Mouse (Mus musculus) hindbrain, embryonic 14.5 days (tissue): ENCODE data around the gene 6430571L13Rik. TPM values are rescaled to one million over a fixed set of nuclear protein-coding genes. Genes with fewer than 3 reads are reported as not detected.
A peak's percentile ranks its signal among the peaks of the same experiment; 100 is the strongest.

Experiments
- ATAC-seq: fragments of 200-750 bp; cut with Nextera tagmentation; 2 replicates; pipeline ENCODE4 v1.8.0; 2017; ENCODE audit warnings: moderate number of reproducible peaks, mild to moderate bottlenecking, moderate TSS enrichment, moderate library complexity; ENCODE audit not compliant: low FRiP score
- DNase-seq: peaks from one replicate; pipeline ENCODE4 v3.0.0-alpha.2; 2015; ENCODE audit warnings: low spot score
- H3K27ac ChIP-seq: fragments of 300-500 bp; sonication (generic); 2 replicates; pipeline ENCODE4 v1.5.1; 2014; ENCODE audit warnings: mild to moderate bottlenecking, moderate library complexity
- H3K27me3 ChIP-seq: fragments of 300-500 bp; sonication (generic); 2 replicates; pipeline ENCODE4 v1.6.1; 2014; ENCODE audit warnings: mild to moderate bottlenecking, low read length, mixed read lengths; ENCODE audit not compliant: control insufficient read depth, insufficient read depth
- H3K36me3 ChIP-seq: fragments of 300-500 bp; sonication (generic); replicated peaks from 2 replicates; pipeline ENCODE4 v1.6.1; 2014; ENCODE audit not compliant: control insufficient read depth, insufficient read depth
- H3K4me1 ChIP-seq: fragments of 300-500 bp; sonication (generic); replicated peaks from 2 replicates; pipeline ENCODE4 v1.6.1; 2014; ENCODE audit warnings: antibody characterized with exemption, low read length, mixed read lengths; ENCODE audit not compliant: control insufficient read depth, insufficient read depth
- H3K4me2 ChIP-seq: fragments of 300-500 bp; sonication (generic); replicated peaks from 2 replicates; pipeline ENCODE4 v1.6.1; 2014; ENCODE audit warnings: mild to moderate bottlenecking, moderate library complexity
- H3K4me3 ChIP-seq: fragments of 300-500 bp; sonication (generic); replicated peaks from 2 replicates; pipeline ENCODE4 v1.5.1; 2014; ENCODE audit warnings: mild to moderate bottlenecking, low read length
- H3K9ac ChIP-seq: fragments of 300-500 bp; sonication (generic); 2 replicates; pipeline ENCODE4 v1.6.1; 2014
- H3K9me3 ChIP-seq: fragments of 300-500 bp; sonication (generic); 2 replicates; pipeline ENCODE4 v1.6.1; 2016; ENCODE audit warnings: low read length; ENCODE audit not compliant: control insufficient read depth
- WGBS: fragments of 180-500 bp; shearing (Covaris S2); extraction: QIAGEN DNeasy Blood & Tissue Kit; methylation state at CpG from one replicate; pipeline ENCODE4 v1.1.7; 2014; 5-methylcytosine and 5-hydroxymethylcytosine counted together
- polyA plus RNA-seq: library from polyadenylated mRNA; unstranded; fragments of >200 nt; fragmentation: Nextera tagmentation; extraction: Ambion mirVana; gene quantifications from 2 replicates; pipeline ENCODE4 v1.2.1, GENCODE M21; 2014

Gene 6430571L13Rik
- polyA plus RNA-seq, 1 experiment from 2014 or later = 5.4 TPM

GRCm38 (mm10) chr9:107343146-107343943 lies 2.9 kb downstream of the 6430571L13Rik start:
- Histone ChIP-seq H3K9ac (0 out of 2 replicates have a peak overlapping the region, but pooled peaks have one; percentile 3), H3K4me2 (no peak overlapping the region), H3K27me3 (no peaks in the 10 kb centered on the region), H3K36me3 (0 out of 2 replicates have a peak, but pooled peaks cover 6% of the 10 kb centered on the region), H3K4me3 (no peak overlapping the region), H3K27ac (no peak overlapping the region), H3K9me3 (no peaks in the 10 kb centered on the region), H3K4me1 (peaks cover 24% of the 10 kb centered on the region; the same call in 1 of the 2 replicates)
- no peak for ATAC-seq
- DNase-seq = no peak
- 71% methylated on average over 8 of the region's 8 CpGs for WGBS

DNA sequence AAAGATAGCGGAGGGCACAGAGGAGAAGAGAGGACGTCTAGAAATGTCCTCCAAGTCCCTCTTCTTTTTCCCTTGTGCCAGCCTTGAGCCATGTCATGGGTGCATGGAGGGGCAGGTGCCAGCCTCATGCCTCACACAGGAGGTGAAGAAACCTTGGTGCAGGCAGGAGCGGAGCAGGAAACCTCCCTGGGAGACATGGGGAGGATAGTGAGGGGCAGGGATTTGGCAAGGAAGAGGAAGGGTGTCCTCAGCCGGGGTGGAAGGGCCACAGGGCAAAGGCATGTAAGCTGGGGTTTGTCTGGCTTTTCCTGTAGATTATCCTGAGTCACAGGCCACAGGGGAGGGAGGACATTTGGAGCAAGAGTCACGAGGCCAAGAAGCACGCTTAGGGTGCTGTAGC lies 3.6 kb downstream of the 6430571L13Rik start:
- Histone ChIP-seq H3K9ac (no peak overlapping the region), H3K27ac (no peak overlapping the region), H3K4me3 (no peak overlapping the region), H3K9me3 (no peaks in the 10 kb centered on the region), H3K36me3 (0 out of 2 replicates have a peak, but pooled peaks cover 6% of the 10 kb centered on the region), H3K27me3 (no peaks in the 10 kb centered on the region), H3K4me2 (no peak overlapping the region), H3K4me1 (peaks cover 18% of the 10 kb centered on the region; the same call in 1 of the 2 replicates)
- ATAC-seq (no peak), DNase-seq (no peak)
- 64% methylated on average over 6 of the region's 6 CpGs for WGBS

- H3K27me3 ChIP-seq = no peaks in the 10 kb centered on the region
- 0 out of 2 replicates have a peak, but pooled peaks cover 6% of the 10 kb centered on the region for H3K36me3 ChIP-seq
- WGBS = 93% methylated on average over 8 of the region's 8 CpGs
- H3K9ac ChIP-seq = no peak overlapping the region
- peaks cover 4% of the 10 kb centered on the region; the same call in 1 of the 2 replicates for H3K4me1 ChIP-seq
- H3K4me2 ChIP-seq = no peak overlapping the region
- ATAC-seq (no peak), DNase-seq (no peak)
- H3K9me3 ChIP-seq = no peaks in the 10 kb centered on the region
- H3K27ac ChIP-seq = no peak overlapping the region
- H3K4me3 ChIP-seq = no peak overlapping the region
These were observed 5.7 kb downstream of the 6430571L13Rik start for GRCm38 (mm10) chr9:107346081-107346480.

- no peaks in the 10 kb centered on the region for H3K9me3 ChIP-seq
- H3K27ac ChIP-seq = no peak overlapping the region
- DNase-seq (no peak), ATAC-seq (no peak)
- H3K4me3 ChIP-seq = no peak overlapping the region
- 0 out of 2 replicates have a peak, but pooled peaks cover 6% of the 10 kb centered on the region for H3K36me3 ChIP-seq
- no peaks in the 10 kb centered on the region for H3K27me3 ChIP-seq
- no peak overlapping the region for H3K9ac ChIP-seq
- 74% methylated on average over 9 of the region's 9 CpGs for WGBS
- no peaks in the 10 kb centered on the region for H3K4me1 ChIP-seq
- H3K4me2 ChIP-seq = no peak overlapping the region
These were observed 7.3 kb downstream of the 6430571L13Rik start for GRCm38 (mm10) chr9:107347586-107348183.

GRCm38 (mm10) chr9:107349321-107349720 lies 8.9 kb downstream of the 6430571L13Rik start:
- H3K9ac ChIP-seq = no peak overlapping the region
- WGBS = 72% methylated on average over 7 of the region's 7 CpGs
- no peak overlapping the region for H3K27ac ChIP-seq
- no peaks in the 10 kb centered on the region for H3K9me3 ChIP-seq
- no peak for DNase-seq
- H3K4me3 ChIP-seq = no peak overlapping the region
- no peaks in the 10 kb centered on the region for H3K27me3 ChIP-seq
- H3K4me2 ChIP-seq = no peak overlapping the region
- ATAC-seq = no peak
- 0 out of 2 replicates have a peak, but pooled peaks cover 6% of the 10 kb centered on the region for H3K36me3 ChIP-seq
- no peaks in the 10 kb centered on the region for H3K4me1 ChIP-seq

DNA sequence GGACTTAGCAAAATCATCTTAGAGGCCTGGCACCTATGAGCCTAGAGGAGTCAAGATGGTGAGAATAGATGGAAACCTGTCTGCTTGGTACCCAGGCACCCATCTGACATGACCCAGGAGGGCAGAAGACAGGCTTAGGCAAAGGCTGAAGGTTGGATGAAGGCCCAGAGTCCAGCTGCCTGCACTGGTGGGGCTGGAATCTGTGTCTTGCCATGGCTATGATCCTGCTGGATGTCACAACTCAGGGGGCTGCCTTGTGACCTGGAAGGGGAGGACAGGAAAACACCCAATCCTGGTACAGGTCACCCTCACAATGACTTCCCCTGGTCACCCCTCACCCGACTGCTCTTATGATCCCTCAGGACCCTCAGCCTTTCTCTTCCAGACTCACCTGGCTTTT lies 14.4 kb downstream of the 6430571L13Rik start:
- H3K9ac ChIP-seq = no peak overlapping the region
- no peak overlapping the region for H3K4me3 ChIP-seq
- no peak overlapping the region for H3K27ac ChIP-seq
- no peaks in the 10 kb centered on the region for H3K36me3 ChIP-seq
- H3K9me3 ChIP-seq = no peaks in the 10 kb centered on the region
- no peaks in the 10 kb centered on the region for H3K27me3 ChIP-seq
- no peaks in the 10 kb centered on the region for H3K4me1 ChIP-seq
- no peak for DNase-seq
- WGBS = 88% methylated on average over 1 of the region's 1 CpGs
- ATAC-seq = no peak
- no peak overlapping the region for H3K4me2 ChIP-seq

DNA sequence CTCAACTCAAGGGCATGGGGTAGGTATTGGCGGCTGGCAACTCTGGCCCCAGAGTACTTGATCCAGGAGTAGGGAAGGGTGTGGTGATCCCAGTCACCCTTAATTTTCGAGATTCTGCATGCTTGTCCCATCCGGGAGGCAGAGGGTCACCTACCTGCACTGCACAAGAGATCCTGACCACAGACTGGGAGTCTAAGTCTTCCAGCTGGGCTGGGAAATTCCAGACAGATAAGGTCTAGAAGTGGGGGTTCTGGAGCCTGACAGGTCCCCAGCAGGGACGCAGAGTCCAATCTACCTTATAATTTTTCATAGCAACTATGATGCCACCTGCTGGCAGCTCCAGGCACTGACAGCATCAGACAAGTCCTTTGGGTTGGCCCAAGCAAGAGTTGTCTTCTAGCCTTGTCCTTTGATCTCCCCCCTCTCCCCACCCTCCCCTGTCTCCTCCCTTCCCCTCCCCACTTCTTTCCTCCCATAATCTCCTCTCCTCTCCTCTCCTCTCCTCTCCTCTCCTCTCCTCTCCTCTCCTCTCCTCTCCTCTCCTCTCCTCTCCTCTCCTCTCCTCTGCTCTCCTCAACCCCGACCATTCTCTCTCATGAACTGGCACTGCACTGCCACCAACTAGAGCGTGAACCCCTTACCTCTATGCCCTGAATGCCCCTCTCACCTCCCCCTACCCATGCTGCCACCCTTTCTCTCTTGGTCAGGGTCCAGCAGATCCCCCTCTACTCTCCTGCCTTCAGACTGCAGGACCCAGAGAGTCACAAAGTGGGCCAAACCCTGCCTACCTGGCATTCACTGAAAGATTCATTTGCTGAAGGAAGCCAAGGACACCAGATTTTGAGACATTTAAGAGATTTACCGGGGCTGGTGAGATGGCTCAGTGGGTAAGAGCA lies 15.7 kb downstream of the 6430571L13Rik start:
- WGBS = 47% methylated on average over 7 of the region's 7 CpGs
- H3K27me3 ChIP-seq = no peaks in the 10 kb centered on the region
- H3K9me3 ChIP-seq = no peaks in the 10 kb centered on the region
- H3K4me1 ChIP-seq = peaks cover 5% of the 10 kb centered on the region; the same call in 1 of the 2 replicates
- ATAC-seq = no peak
- no peak overlapping the region for H3K4me2 ChIP-seq
- DNase-seq = peak; percentile 82
- H3K4me3 ChIP-seq = no peak overlapping the region
- H3K27ac ChIP-seq = no peak overlapping the region
- no peak overlapping the region for H3K9ac ChIP-seq
- H3K36me3 ChIP-seq = no peaks in the 10 kb centered on the region

GRCm38 (mm10) chr9:107357651-107358050 lies 17.2 kb downstream of the 6430571L13Rik start:
- H3K27me3 ChIP-seq = no peaks in the 10 kb centered on the region
- 18% methylated on average over 5 of the region's 5 CpGs for whole genome bisulfite sequencing
- DNase-seq = peak; percentile 89
- ATAC-seq = peak; percentile 47; the same call in 1 of the 2 replicates
- no peak overlapping the region for H3K27ac ChIP-seq
- no peak overlapping the region for H3K4me3 ChIP-seq
- no peaks in the 10 kb centered on the region for H3K36me3 ChIP-seq
- peaks cover 10% of the 10 kb centered on the region for H3K4me1 ChIP-seq
- H3K4me2 ChIP-seq = no peak overlapping the region
- no peak overlapping the region for H3K9ac ChIP-seq
- H3K9me3 ChIP-seq = no peaks in the 10 kb centered on the region

- Histone ChIP-seq H3K4me3 (no peak overlapping the region), H3K9ac (no peak overlapping the region), H3K36me3 (no peaks in the 10 kb centered on the region), H3K9me3 (no peaks in the 10 kb centered on the region), H3K27ac (no peak overlapping the region), H3K4me2 (no peak overlapping the region), H3K4me1 (peaks cover 10% of the 10 kb centered on the region), H3K27me3 (no peaks in the 10 kb centered on the region)
- ATAC-seq (0 out of 2 replicates have a peak, but pooled peaks have one; percentile 9), DNase-seq (no peak)
- 13% methylated on average over 3 of the region's 3 CpGs for WGBS
These were observed 20.6 kb downstream of the 6430571L13Rik start for GRCm38 (mm10) chr9:107360989-107361388.
